In the genomic region with DNA sequence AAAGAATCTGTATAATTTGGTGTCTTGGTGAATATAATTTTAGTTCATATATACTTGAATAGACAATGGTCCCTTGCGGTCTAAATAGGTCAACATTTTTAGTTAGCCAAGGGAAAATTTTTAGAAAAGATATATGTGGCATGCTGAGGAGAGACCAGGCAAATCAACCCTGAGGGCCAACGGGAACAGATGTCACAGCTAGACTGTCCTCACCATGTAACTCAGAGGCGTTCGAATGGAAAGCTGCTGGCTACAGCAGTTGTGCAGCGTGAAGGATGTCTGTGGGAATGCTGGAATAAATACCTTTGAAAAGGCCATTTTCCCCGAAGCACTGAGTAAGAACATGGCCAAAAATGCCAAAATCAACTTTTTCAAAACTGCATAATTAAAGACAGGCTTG, we compare ENCODE assay signal across 30 mouse cellular contexts.
DNase-seq lines count a peak whose midpoint lies in the region; ATAC-seq lines count a peak whose summit lies in the region.
"Had no signal": no experiment of that assay in that cellular context is flagged by ENCODE, and none has a peak within 500 bp of the region (broad histone marks: within the 10 kb centered on the region; RNA-seq: fewer than 3 reads in every experiment).

No protein-coding gene starts in this region.

- ATAC-seq in kidney, embryonic 16.5 days (ENCODE audit: low FRiP score, low TSS enrichment), result no peak
- ATAC-seq: CD4-positive, CD25-positive, alpha-beta regulatory T cell, adult 4 months; forebrain, embryonic 13.5 days; hindbrain, postnatal 0 days; intestine, embryonic 15.5 days; liver, embryonic 12.5 days; liver, postnatal 0 days; lung, postnatal 0 days; midbrain, embryonic 13.5 days had no signal

- WGBS in heart, embryonic 10.5 days, result 79% methylated on average over 6 of the region's 6 CpGs
- 68% methylated on average over 6 of the region's 6 CpGs for WGBS in kidney, embryonic 16.5 days

- H3K9me3 ChIP-seq in heart, embryonic 10.5 days, result no peaks in the 10 kb centered on the region
- H3K9me3 ChIP-seq in kidney, embryonic 16.5 days (ENCODE audit: low read length), result no peaks in the 10 kb centered on the region
- H3K9me3 ChIP-seq: forebrain, embryonic 13.5 days; heart, embryonic 13.5 days; intestine, embryonic 15.5 days; liver, embryonic 12.5 days; megakaryocyte, embryonic 14.5 days; midbrain, embryonic 13.5 days; neural tube, embryonic 13.5 days had no signal

- H3K9ac ChIP-seq in kidney, embryonic 16.5 days (replicated peaks; ENCODE audit: low read length), result no peak overlapping the region
- H3K9ac ChIP-seq: forebrain, embryonic 13.5 days; heart, embryonic 13.5 days; intestine, embryonic 15.5 days; liver, embryonic 12.5 days; liver, postnatal 0 days; midbrain, embryonic 13.5 days; neural tube, embryonic 13.5 days had no signal

- H3K27ac ChIP-seq in heart, embryonic 10.5 days, result no peak overlapping the region
- no peak overlapping the region for H3K27ac ChIP-seq in kidney, embryonic 16.5 days (ENCODE audit: low read length)
- H3K27ac ChIP-seq: forebrain, embryonic 13.5 days; heart, adult 2 months; heart, embryonic 13.5 days; hindbrain, postnatal 0 days; intestine, embryonic 15.5 days; kidney, postnatal 0 days; liver, embryonic 12.5 days; midbrain, embryonic 13.5 days; neural tube, embryonic 13.5 days had no signal

- no peak overlapping the region for H3K4me3 ChIP-seq in heart, embryonic 10.5 days
- no peak overlapping the region for H3K4me3 ChIP-seq in kidney, embryonic 16.5 days (ENCODE audit: low read length)
- H3K4me3 ChIP-seq: forebrain, embryonic 13.5 days; heart, adult 2 months; heart, embryonic 13.5 days; intestine, embryonic 15.5 days; liver, embryonic 12.5 days; megakaryocyte, embryonic 14.5 days; midbrain, embryonic 13.5 days; neural tube, embryonic 13.5 days had no signal

- no peak overlapping the region for H3K4me2 ChIP-seq in kidney, embryonic 16.5 days (replicated peaks; ENCODE audit: low read depth, low read length)
- H3K4me2 ChIP-seq: forebrain, embryonic 13.5 days; heart, embryonic 13.5 days; intestine, embryonic 15.5 days; liver, embryonic 12.5 days; midbrain, embryonic 13.5 days; neural tube, embryonic 13.5 days had no signal

- H3K4me1 ChIP-seq in heart, embryonic 10.5 days, result no peaks in the 10 kb centered on the region
- no peaks in the 10 kb centered on the region for H3K4me1 ChIP-seq in kidney, embryonic 16.5 days (ENCODE audit: insufficient read depth, low read length)
- H3K4me1 ChIP-seq: forebrain, embryonic 13.5 days; heart, embryonic 13.5 days; intestine, embryonic 15.5 days; liver, embryonic 12.5 days; megakaryocyte, embryonic 14.5 days; midbrain, embryonic 13.5 days; neural tube, embryonic 13.5 days had no signal

- H3K27me3 ChIP-seq in heart, embryonic 10.5 days (ENCODE audit: insufficient read depth, poor library complexity, severe bottlenecking), result no peaks in the 10 kb centered on the region
- no peaks in the 10 kb centered on the region for H3K27me3 ChIP-seq in kidney, embryonic 16.5 days (ENCODE audit: insufficient read depth, low read length)
- H3K27me3 ChIP-seq: forebrain, embryonic 13.5 days; heart, embryonic 13.5 days; intestine, embryonic 15.5 days; liver, embryonic 12.5 days; midbrain, embryonic 13.5 days; neural tube, embryonic 13.5 days had no signal

- DNase-seq in heart, adult 11 months, result peak; percentile 48
- DNase-seq in heart, embryonic 10.5 days (ENCODE audit: low spot score), result no peak
- DNase-seq in retina, postnatal 1 day, result peak; percentile 47
- DNase-seq in retina, embryonic 14.5 days (ENCODE audit: low spot score), result no peak
- DNase-seq in cerebellum, adult 9-10 months, result peak; percentile 72
- DNase-seq in urinary bladder, adult 18-20 months (ENCODE audit: low spot score in 2 of 2), result no peak
- DNase-seq in gastrocnemius, adult 8-10 months (ENCODE audit: low spot score in 2 of 2), result no peak
- DNase-seq: adrenal gland, postnatal 25 days; gastrocnemius, postnatal 36 days; heart, adult 2 months; heart, postnatal 10 days; kidney, adult 2 months; kidney, postnatal 4 days; left cerebral cortex, postnatal 4 days; liver, postnatal 0 days; lung, postnatal 4 days; spleen, adult 18-20 months; thymus, postnatal 14 days had no signal

- H3K36me3 ChIP-seq in heart, embryonic 10.5 days, result no peaks in the 10 kb centered on the region
- H3K36me3 ChIP-seq in kidney, embryonic 16.5 days (ENCODE audit: insufficient read depth, low read length), result no peaks in the 10 kb centered on the region
- H3K36me3 ChIP-seq: heart, embryonic 13.5 days; intestine, embryonic 15.5 days; liver, embryonic 12.5 days; midbrain, embryonic 13.5 days; neural tube, embryonic 13.5 days had no signal

Comparison
In these comparisons a context has a peak if more than half of its experiments do, and no peak if none do; other contexts are left out.
1. DNase-seq: peak in heart, adult 11 months (single experiment), retina, postnatal 1 day (single experiment) and cerebellum, adult 9-10 months (single experiment); none in heart, embryonic 10.5 days (single experiment), retina, embryonic 14.5 days (single experiment), urinary bladder, adult 18-20 months (0 of 2) and gastrocnemius, adult 8-10 months (0 of 2).